Mouse (Mus musculus) thymus, postnatal 10 days (tissue): ENCODE data around the gene Dydc2.
A peak's percentile ranks its signal among the peaks of the same experiment; 100 is the strongest.
"Not testable (repeated sequence)": the region's sequence is repeated elsewhere in the genome, so short reads cannot be mapped to it uniquely, and the experiment has no call there.

Source experiments
- DNase-seq, 2 experiments: peaks; one replicate each; pipeline ENCODE4 v3.0.0; 2021; ENCODE audit warnings: low spot score in 2 of 2

Gene Dydc2

DNA sequence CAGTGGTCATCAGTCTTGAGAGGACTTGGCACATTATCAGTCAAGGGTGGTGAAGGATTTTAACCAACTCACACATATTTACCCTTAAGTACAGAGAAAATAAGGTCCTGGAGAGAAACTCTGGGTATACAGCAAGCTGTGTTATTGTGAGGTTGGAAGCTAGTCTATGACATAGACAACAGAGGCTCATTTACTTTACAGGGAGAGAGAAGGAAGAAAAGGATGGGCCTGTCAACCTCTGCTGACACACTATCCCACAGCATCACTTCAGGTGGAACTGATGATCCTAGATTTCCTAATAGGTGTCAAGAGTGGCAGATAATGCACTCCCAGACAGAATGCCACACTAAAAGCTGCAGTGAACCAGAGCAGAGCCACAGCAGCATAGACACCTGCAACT lies at the start of gene Dydc2:
Dydc2 (minus strand) TSS at position 101 of the 400 bp plus-strand sequence.
- DNase-seq: no peak

DNA sequence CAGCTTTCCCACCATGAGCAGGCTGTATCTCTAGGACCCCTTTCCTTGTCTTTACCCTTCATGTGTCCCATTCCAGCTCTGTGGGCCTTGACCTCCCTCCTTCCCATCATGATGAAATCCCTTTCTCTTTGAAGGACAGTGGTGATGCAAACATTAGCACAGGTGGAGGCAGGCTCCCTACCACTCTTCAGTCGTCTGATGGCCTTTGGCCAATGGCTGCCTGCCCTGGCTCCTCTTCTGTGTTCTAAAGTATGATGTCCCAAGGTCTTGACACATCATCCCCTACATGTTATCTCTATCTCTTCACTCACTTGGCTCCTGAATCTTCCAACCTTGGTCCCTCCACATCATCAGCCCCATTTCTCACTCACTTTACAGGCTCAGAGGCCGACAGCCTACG lies 47.3 kb upstream of the Dydc2 start:
- no peak for DNase-seq

DNA sequence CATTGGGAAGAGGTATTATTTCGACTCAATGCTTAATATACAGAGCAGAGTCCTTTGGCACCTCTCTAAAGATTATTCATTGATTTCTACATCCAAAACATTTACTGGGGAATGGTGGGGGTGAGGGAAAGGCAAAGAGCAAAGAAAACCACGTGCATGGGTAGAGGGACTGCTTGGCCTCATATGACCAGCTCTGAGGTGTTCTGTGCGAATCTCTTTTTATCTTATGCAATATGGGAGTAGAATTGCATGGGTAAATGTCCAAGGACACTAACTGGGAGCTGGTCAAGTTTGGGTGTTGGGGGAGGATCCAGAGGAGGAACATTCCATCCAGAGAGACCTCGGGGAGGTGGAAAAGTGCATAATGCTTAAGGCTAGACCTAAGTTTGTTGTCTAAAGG lies 43.9 kb upstream of the Dydc2 start:
- DNase-seq: no peak

DNA sequence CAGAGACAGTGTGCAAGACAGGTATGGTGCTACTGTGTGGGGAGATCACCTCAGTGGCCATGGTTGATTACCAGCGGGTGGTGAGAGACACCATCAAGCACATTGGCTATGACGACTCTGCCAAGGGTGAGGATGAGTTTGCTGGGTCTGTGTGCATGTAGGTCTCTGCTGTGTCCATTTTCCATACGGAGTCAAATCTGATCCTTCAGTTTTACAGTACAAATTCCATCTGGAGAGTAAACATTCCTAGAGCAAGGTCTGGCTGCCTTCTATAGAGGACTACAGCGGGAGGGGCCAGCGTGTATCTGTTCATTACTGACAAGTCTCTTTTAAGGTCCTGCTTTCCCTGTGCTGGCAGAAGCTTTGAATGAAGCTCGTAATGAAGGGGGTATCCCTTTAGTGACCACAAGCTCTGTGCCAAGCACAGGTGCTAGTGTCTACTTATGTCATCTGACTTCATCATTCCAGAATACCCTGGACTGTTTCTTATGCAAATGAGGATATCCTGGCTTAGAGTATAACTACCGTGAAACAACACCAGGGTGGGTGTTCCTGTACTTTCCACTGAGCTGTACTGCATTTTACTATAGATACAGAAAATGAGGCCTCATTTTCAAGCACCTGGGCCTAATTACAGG lies 42.1 kb upstream of the Dydc2 start:
- DNase-seq: no peak

DNA sequence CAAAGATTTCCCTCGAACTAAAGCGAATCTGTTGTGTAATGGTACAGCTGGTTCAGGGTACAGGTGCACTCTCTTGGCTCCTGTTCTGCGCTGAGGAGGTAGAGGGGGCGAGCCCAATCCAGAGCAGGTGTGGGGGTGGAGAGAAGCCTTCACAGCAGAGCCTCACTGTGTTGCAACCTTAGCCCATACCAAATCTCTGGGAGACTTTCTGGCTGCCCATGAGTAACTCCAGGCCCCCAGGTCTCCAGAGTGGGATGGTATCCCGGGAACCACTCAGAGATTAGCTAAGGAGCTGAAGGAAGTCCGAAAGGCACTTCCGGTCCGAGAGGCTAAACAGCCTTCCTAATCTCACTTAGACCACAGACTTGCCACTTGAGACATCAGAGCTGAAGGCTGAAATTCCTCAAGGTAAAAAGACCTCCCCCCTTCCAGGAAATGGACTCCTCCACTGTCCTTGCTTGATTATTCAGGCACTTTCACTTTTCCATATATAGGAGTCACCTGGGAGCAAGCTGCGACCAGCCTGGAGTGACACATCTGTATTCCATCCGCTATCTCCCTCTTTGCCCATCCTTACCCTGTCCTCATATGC lies 35.9 kb upstream of the Dydc2 start, which contains the start of gene Mat1a:
Mat1a (plus strand) TSS at position 183 of the 592 bp plus-strand sequence.
- no peak for DNase-seq

DNA sequence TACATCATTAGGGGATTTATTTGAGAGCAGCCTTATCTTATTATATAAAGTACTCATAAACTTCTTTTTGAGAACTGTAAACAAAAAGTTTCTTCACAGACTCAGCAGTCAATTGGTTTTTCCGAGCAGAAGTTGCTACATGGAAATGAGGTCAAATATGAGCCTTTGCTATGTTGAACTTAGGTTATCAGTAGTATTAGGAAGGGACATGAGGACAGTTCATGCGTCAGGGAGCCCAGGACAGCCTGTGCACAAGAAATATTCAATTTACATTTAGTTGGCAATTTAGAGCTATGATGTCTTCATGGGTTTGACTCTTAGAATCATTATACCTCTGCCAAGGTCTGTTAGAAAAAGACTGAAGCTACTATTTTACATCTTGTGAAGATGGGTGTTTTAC lies 33.3 kb upstream of the Dydc2 start:
- DNase-seq: no peak

DNA sequence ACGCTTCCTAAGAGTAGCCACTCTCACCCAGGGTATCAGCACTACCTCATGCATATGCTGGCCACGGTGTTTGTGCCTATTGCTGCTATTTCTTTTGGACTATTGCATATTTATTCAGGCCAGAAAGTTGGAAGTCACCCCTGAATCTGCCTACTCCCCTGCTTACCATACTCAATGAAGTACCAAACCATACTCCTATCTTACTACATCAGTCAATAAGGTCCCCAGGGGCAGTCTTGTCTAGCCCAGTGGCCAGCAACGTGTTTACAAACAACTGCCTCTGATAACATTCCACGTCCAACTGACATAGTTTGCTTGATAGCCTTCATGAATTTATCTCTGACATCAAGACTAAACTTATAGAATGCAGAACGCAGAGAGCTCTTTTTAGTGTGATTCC lies 32.2 kb upstream of the Dydc2 start:
- DNase-seq: no peak

DNA sequence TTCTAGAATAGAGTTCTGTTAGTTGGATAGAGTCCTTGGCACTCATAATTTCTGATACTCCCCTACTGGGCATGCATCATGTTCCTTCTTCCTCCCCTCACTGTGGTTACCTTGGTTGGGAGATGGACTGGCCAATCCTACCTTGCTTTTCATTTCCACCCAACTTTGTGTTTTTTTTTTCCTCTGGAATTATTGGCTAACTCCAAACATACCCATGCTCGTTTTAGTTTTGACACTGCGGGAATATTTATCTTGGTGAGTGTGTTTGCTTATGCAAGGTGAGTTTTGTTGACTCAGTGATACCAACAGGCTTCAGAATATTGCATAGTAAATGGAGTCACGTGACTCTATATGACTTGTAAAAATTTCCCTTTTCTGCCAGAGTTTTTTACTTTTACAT lies 31.7 kb upstream of the Dydc2 start:
- DNase-seq: no peak

DNA sequence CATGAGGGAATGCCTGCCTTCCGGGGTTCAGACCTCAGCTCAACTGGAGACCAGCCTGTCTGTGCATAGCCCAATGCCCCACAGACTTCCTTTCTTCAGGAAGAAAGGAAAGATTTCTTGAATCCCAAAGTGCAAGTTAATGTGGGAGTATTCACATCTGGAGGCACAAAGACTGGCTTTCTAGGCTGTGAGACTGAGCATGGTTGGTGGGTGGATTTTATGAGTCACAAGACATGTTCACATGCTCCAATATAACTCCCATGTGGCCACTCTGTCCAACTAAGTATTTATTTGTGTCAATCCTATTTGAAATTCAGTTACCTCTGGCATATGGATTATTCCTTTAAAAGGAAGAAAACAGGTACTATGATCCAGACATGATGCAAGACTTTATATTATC lies 29.7 kb upstream of the Dydc2 start:
- DNase-seq: no peak

DNA sequence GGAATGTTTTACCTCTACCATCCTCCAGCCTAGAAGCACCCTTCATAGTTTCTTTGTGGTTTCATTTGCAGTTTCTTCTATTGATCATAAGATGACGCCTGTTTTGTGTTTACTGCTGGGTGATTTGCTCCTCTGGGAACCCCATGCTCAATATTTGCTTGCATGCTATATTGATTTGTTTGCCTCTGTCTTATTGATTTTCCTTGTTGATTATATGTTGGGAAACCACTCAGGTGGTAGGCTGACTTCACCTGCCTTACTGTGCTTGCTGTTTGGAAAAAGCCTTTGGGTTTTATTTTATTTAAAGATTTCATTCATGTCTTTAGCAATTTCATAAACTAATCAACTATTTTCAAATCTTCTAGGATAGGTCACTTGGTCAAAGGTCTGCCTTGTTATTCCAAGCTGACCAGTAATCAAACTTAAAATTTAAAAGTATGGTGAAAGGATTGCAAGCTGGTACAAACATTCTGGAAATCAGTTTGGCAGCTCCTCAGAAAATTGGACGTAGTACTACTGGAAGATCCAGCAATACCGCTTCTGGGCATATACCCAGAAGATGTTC lies 27.4 kb upstream of the Dydc2 start:
- no peak for DNase-seq

DNA sequence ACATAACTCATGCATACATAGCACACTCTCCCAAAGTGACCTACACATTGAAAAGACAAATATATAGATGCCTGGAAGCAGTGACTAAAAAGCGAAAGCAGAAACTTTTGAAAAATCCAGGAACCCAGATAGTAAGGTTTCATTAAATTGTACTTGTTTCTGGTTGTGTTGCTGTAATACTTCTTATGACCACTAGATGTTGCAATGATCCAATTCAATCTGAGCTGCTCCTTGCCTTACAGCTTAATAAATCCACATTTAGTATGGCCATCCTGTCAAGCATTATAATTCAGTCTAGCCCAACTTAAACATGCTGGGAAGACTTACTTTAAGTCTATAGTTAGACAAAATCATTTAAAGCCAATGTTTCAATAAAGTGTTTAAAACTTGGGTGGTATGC lies 25.1 kb upstream of the Dydc2 start:
- DNase-seq: no peak

DNA sequence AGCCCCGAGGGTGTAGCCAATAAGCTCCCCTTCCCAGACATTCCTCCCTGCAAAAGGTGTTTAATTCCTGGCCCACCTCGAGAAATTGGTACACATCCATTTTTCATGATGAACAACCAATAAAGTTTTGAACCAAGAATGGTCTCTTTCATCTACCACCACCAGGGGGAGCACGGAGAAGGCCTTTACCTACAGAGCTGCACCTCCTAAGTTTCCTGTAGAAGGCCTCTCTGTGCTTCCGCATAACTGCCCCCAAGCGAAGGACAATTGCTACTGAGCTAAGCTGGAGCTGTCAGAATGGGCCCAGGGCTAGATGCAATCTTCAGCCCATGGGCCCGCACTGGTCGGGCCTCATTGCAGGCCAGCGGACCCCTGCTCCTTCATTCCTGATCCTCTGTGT lies 21.8 kb upstream of the Dydc2 start:
- peak in 1 of 2 experiments; percentile 24 for DNase-seq

DNA sequence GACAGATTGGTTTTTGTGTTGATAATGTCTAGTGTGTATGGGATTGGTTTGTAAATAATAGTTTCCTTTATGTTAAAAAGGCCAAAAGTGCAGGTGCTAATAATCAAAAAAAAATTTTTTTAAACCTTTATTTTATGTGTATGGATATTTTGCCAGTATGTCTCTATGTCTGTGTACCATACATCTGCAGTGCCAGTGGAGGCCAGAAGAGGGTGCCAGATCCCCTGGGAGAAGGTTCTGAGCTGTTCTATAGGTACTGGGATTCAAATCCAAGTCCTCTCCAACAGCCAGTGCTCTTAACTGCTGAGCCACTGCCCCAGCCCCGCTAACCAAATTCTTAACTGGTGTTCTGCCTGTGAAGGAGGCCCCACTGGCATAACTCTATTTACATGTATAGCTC lies 18.5 kb upstream of the Dydc2 start:
- peak in 1 of 2 experiments; percentile 15 for DNase-seq

DNA sequence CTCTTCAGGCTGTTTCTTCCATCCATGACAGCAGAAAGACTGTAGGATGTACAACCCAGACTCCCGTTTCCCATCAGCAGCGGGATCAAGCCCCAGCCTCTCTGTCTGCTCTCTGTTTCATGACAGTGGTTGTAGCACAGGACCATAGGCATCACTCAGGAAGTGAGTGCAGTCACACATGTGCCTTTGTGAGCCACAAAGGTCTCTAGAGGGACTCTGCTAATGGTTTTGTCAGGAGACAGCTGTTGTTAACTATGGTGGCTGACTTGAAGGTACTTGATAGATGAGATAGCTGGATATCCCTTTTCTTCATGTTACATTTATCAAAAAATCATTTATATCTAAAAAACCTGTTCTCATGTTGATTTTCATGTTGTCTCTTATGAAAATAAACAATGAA lies 13.4 kb upstream of the Dydc2 start:
- no peak for DNase-seq

DNA sequence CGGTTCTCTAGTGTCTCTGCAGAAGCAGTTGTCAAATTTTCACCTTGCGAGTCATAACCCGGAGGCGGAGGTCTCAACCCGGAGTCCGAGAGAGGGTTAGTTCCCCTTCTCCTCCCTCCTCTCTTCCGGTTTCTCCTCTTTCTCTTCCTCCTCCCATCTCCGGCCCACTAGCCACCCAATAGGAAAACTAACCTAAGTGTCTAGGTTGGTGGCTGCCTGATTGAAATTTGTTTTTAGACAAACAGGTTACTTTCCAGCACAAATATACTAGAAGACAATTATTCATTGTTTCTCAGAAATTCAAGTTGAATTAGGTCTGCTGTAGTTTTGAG lies 3.9 kb upstream of the Dydc2 start:
- DNase-seq: no peak

DNA sequence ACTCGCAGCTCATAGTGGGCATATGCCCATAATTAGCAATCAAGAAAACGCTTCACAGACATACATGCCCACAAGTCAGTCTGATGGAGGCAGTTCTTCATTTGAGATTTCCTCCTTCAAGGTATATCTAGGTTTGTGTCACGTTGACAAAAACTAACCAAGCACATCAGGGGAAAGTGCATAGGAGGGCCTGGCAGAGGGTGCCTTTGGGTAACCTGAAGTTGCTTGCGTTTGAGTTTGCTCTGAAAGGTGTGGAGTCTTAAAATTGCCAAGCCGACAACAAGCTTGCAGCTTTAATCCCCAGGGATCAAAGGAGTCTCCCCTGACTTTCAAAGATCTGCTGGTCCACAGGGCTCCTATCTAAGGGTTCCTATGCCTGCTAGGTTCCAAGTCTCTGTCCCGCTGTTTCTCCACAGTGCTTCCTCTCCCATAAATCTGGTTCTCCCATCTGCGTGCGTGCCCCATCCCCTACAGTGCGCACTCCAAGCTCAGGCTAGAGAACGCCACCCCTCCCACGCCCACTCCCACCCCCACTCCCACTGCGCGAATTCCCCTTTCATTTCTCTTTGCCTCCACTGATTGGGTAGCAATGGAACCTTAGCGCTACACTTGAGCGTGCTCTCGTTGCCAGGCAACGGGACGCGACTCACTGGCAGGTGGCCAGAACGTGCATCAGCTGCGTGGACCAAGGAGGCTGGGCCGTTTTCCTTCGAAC lies 3.4 kb upstream of the Dydc2 start, which contains the start of gene Dydc1:
Dydc1 (plus strand) TSS at position 683 of the 715 bp plus-strand sequence.
- no peak for DNase-seq

DNA sequence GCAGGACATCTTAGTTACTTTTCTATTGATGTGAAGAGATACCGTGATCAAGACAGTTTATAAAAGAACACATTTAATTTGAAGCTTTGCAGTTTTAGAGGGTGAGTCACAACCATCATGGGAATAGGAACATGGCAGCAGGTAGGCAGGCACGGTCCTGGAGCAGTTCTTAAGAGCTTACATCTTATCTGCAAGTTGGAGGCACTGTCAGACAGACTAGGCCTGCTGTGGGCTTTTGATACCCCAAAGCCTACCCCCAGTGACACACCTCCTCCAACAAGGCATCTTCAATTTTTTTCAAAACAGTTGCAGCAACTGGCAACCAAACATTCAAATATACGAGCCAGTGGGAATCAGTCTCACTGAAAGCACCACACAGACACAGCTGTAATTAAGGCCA lies 1.3 kb upstream of the Dydc2 start:
- DNase-seq: no peak

DNA sequence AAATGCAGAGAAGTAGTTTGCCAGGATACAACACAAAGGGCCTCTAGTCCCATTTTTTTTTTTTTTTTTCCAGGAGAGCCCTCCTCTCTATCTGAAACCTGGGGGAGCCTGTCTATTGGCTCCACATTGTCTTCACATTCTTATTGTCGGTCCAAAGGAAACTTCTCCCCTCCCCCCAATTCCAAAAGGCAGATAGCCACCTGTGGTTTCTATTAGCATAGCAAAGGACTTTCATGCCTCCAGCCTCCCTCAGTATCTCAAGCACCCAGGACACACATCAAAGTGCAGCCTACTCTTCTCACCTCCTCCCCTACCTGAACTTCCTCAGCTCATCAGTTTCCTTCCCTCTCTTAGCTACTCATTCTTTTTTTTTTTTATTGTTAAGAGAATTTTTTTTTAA lies 2.6 kb downstream of the Dydc2 start:
- DNase-seq: no peak

DNA sequence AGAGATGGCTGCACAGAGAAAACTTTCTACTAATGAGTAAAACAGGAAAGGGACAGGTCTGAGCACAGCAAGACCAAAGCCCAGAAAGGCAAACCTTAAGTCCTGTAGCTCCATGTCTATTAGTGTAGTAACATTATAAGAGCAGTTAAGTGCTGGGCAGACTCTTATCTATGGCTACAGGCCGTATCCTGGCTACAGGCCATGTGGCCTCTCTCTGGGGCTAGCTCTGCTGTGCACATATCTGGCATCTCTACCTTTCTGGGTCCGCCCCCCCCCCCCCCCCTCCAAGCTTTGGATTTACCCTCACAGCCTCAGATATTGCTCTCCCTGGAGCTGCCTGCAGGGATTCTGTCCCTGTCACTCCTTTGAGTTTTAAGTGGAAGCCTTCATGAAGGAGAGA lies 3.8 kb downstream of the Dydc2 start:
- DNase-seq: no peak

DNA sequence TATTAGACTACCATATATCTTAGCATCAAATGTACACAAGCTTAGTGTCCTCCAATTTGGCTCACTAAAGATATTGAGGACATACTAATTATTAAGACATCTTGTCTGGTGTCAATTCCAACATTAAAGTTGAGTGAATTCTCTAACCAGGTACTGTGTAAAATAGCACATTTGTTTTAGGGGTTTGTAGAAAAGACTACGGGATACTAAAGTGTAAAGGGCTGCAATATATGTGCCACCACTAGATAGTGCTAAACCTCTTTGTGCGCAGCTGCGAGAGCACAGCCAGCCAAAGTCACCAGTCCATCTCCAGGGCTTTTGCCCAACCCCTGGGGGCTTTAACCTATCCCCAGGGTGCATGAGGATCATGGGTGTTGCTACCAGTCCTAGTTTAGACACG lies 15.8 kb downstream of the Dydc2 start:
- DNase-seq: not testable (repeated sequence)

DNA sequence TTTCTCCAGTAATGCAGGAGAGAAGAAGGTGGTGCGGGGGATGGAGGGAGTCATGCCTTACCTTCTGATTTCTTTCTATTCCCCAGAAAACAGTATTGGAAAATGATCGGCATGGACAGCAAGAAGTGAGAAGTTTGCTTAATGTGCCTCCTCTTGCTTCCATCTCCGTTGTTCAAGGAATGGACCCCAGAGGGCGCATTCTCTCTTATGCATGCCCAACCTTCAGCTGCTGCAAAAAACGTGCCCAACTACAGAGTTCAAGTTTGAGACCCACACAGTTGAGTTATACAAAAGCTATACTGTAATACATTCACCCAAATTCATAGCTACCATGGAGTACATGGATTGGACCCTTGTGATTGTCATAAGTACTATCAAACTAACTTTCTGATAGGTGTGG lies 16.5 kb downstream of the Dydc2 start:
- no peak for DNase-seq

DNA sequence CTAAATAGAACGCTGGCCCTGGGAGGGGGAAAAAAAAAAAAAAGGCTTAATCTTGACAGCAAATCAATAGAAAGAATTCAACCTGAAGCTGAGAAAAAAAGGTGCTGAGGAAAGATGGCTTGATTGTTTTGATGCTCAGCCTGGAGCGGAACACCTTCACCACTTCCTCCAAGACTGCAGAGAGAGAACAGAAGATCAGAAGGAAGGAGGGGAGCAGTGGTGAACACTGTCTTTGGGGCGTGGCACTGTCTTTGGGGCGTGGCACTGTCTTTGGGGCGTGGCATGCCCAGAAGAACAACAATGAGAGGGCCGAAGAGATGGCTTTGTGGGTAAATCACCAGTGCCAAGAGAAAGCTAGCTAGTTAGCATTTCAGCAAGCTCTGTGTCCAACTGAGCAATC lies 18.5 kb downstream of the Dydc2 start:
- DNase-seq: no peak

DNA sequence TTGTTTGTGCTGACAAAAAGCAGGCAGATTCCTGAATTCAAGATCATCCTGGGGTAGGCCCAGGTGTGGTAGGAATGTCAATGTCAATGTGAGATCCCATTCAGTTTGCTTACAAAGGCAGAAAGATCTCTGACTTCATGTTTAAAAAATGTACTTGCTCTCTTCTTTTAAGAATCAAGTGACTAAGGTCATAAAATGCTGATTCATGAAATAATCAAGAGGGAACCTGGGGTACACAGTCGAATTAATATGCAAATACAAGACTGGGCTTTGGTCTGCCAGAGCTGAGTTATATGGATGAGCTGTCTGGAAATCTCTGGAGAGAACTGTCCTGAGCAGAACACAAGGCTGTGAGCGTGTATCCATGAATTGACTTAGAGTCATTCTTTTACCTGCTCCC lies 21.6 kb downstream of the Dydc2 start:
- no peak for DNase-seq
